13 mouse cellular contexts compared by ENCODE assay signal in the genomic region with DNA sequence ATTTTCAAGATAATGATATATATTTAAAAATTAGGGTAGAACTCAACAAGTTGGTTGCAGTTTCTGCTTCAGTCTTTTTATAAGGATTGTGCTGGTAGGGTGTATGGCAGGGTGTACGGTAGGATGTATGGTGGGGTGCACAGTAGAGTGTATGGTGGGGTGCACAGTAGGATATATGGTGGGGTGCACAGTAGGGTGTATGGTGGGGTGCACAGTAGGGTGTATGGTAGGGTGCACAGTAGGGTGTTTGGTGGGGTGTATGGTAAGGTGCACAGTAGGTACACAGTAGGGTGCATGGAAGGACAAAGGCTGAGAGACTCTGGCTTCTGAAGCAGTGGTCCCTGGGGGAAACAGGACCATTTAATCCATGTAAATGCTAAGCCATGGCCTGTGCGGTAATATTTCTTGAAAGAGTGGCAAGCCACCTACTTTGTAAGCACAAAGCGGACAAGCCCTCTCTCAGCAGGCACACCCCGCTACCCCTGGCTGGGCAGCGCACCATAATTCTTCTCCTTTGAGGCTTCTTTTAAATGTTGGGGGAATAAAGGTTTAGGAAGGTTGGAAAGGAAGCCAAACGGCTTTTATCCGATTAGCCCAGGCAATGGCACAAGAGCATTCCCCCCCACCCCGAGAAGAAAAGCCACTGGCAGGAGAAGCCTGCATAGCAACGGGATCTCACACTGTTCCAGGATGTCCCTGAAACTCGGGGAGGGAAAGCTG. TPM values are rescaled to one million over a fixed set of nuclear protein-coding genes. Genes with fewer than 3 reads are reported as not detected.
DNase-seq lines count a peak whose midpoint lies in the region; ATAC-seq and TF ChIP-seq lines count a peak whose summit lies in the region.
"Had no signal": no experiment of that assay in that cellular context is flagged by ENCODE, and none has a peak within 500 bp of the region (broad histone marks: within the 10 kb centered on the region; RNA-seq: fewer than 3 reads in every experiment).

No protein-coding gene starts in this region.

- H3K4me3 ChIP-seq in testis, adult 2 months (ENCODE audit: control insufficient read depth, low read depth, low read length), result peak overlapping the region; percentile 46
- H3K4me3 ChIP-seq in hindbrain, embryonic 12.5 days, result no peak overlapping the region
- no peak overlapping the region for H3K4me3 ChIP-seq in midbrain, embryonic 13.5 days (replicated peaks)
- H3K4me3 ChIP-seq: gastrocnemius, adult 2 months; heart, embryonic 13.5 days; liver, embryonic 15.5 days had no signal

- no peak overlapping the region for H3K9ac ChIP-seq in hindbrain, embryonic 12.5 days
- H3K9ac ChIP-seq in midbrain, embryonic 13.5 days (replicated peaks), result no peak overlapping the region
- H3K9ac ChIP-seq: heart, embryonic 13.5 days; liver, embryonic 15.5 days had no signal

- no peak for TF ChIP-seq POLR2A in testis, adult 2 months (IDR thresholded peaks at IDR 0.05; ENCODE audit: control insufficient read depth, low read depth, low read length)

- DNase-seq in testis, postnatal 14 days (ENCODE audit: low spot score), result no peak
- no peak for DNase-seq in thymus, postnatal 25 days
- DNase-seq in cerebellum, adult 8-10 months, result no peak
- no peak for DNase-seq in T-cell, adult 2 months (ENCODE audit: low spot score)
- DNase-seq: gastrocnemius, adult 2 months; thymus, adult 18-20 months had no signal

- ATAC-seq in hindbrain, embryonic 12.5 days (ENCODE audit: low FRiP score), result peak; percentile 54; the same call in 1 of the 2 replicates
- ATAC-seq in midbrain, embryonic 13.5 days, result peak; percentile 85
- ATAC-seq: intestine, postnatal 0 days had no signal

- 0 out of 2 replicates have a peak overlapping the region, but pooled peaks have one; percentile 6 for H3K4me2 ChIP-seq in hindbrain, embryonic 12.5 days (replicated peaks)
- peak overlapping the region; percentile 37 for H3K4me2 ChIP-seq in midbrain, embryonic 13.5 days (replicated peaks)
- H3K4me2 ChIP-seq: heart, embryonic 13.5 days; liver, embryonic 15.5 days had no signal

- peaks cover 12% of the 10 kb centered on the region for H3K4me1 ChIP-seq in testis, adult 2 months (ENCODE audit: control insufficient read depth, insufficient read depth, low read length)
- H3K4me1 ChIP-seq in hindbrain, embryonic 12.5 days, result peaks cover 10% of the 10 kb centered on the region
- H3K4me1 ChIP-seq in midbrain, embryonic 13.5 days (replicated peaks), result peaks cover 13% of the 10 kb centered on the region
- H3K4me1 ChIP-seq: heart, embryonic 13.5 days; liver, embryonic 15.5 days had no signal

- H3K27ac ChIP-seq in testis, adult 2 months (ENCODE audit: control insufficient read depth, insufficient read depth, low read depth, low read length), result no peak overlapping the region
- H3K27ac ChIP-seq in hindbrain, embryonic 12.5 days, result no peak overlapping the region
- H3K27ac ChIP-seq in midbrain, embryonic 13.5 days, result no peak overlapping the region
- H3K27ac ChIP-seq: gastrocnemius, adult 2 months; heart, embryonic 13.5 days; liver, embryonic 15.5 days; macrophage had no signal

- H3K9me3 ChIP-seq in hindbrain, embryonic 12.5 days (replicated peaks), result 0 out of 2 replicates have a peak, but pooled peaks cover 7% of the 10 kb centered on the region
- H3K9me3 ChIP-seq in midbrain, embryonic 13.5 days, result peaks cover 4% of the 10 kb centered on the region; the same call in 1 of the 2 replicates
- H3K9me3 ChIP-seq: heart, embryonic 13.5 days; liver, embryonic 15.5 days had no signal

- no peaks in the 10 kb centered on the region for H3K36me3 ChIP-seq in testis, adult 2 months (ENCODE audit: control insufficient read depth, insufficient read depth, low read length)
- H3K36me3 ChIP-seq in hindbrain, embryonic 12.5 days, result no peaks in the 10 kb centered on the region
- H3K36me3 ChIP-seq in midbrain, embryonic 13.5 days, result no peaks in the 10 kb centered on the region
- H3K36me3 ChIP-seq: heart, embryonic 13.5 days; liver, embryonic 15.5 days had no signal

- WGBS in hindbrain, embryonic 12.5 days, result 23% methylated on average over 10 of the region's 10 CpGs
- 10% methylated on average over 10 of the region's 10 CpGs for WGBS in midbrain, embryonic 13.5 days

- no peak for TF ChIP-seq CTCF in testis, adult 2 months (IDR thresholded peaks at IDR 0.05; ENCODE audit: control insufficient read depth, insufficient read depth, insufficient replicate concordance, low read depth, low read length)

- no peaks in the 10 kb centered on the region for H3K27me3 ChIP-seq in testis, adult 2 months (ENCODE audit: control insufficient read depth, insufficient read depth, low read length)
- no peaks in the 10 kb centered on the region for H3K27me3 ChIP-seq in hindbrain, embryonic 12.5 days
- H3K27me3 ChIP-seq in midbrain, embryonic 13.5 days, result peaks cover 20% of the 10 kb centered on the region
- H3K27me3 ChIP-seq: heart, embryonic 13.5 days; liver, embryonic 15.5 days had no signal

RNA-seq across cellular contexts. Expression of a gene that starts 25.3 kb away (rescaled TPM):
- polyA plus RNA-seq in testis, adult 2 months (2012; rRNA removed), result 0.37 and 0.42 TPM in 2 replicates
- 12.4 and 14.1 TPM in 2 replicates for polyA plus RNA-seq in hindbrain, embryonic 12.5 days (2016; fragmentation: Nextera tagmentation; extraction: Ambion mirVana)
- 18.1 and 20.7 TPM in 2 replicates for polyA plus RNA-seq in midbrain, embryonic 13.5 days (2015; fragmentation: Nextera tagmentation; extraction: Ambion mirVana)
- polyA plus RNA-seq: liver, embryonic 15.5 days; macrophage had no signal
